Mouse (Mus musculus): ENCODE data around the gene Pard6b. TPM values are rescaled to one million over a fixed set of nuclear protein-coding genes. Genes with fewer than 3 reads are reported as not detected.

Gene Pard6b
- polyA plus RNA-seq, 1 experiment from 2014 or later: 2.9 TPM

DNA sequence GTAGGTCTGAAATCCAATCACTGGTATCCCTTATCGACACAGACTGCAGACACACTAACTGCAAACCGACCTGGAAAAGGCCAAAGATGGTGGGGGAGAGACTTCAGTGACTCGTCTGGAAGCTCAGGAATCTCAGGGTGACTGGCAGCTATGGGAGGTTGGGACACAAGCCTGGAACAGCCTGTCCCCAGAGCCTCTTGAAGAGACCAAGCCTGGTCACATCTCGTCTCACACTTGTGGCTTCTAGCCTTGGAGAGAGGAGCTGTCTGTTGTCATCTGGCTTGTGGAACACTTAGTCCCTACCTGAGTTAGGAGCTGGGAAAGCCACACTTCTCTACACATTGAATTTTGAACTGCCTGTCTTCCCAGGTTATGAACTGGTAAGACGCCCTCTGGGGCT, 10.4 kb upstream of the Pard6b start:
- 55% methylated on average over 5 of the region's 5 CpGs for WGBS
- no peaks in the 10 kb centered on the region for H3K9me3 ChIP-seq (ENCODE audit: control insufficient read depth, low read length)
- no peak overlapping the region for H3K27ac ChIP-seq (replicated peaks; ENCODE audit: low read depth, low read length)
- no peak overlapping the region for H3K4me3 ChIP-seq (ENCODE audit: low read depth, low read length)
- peaks cover 18% of the 10 kb centered on the region for H3K4me1 ChIP-seq (ENCODE audit: control insufficient read depth, insufficient read depth, low read length)
- ATAC-seq (ENCODE audit: low read depth) (no peak), DNase-seq (ENCODE audit: low spot score) (no peak)
- H3K27me3 ChIP-seq (replicated peaks; ENCODE audit: control insufficient read depth, insufficient read depth, low read length): no peaks in the 10 kb centered on the region
- no peak overlapping the region for H3K4me2 ChIP-seq (ENCODE audit: low read depth, low read length)
- no peaks in the 10 kb centered on the region for H3K36me3 ChIP-seq (ENCODE audit: control insufficient read depth, insufficient read depth, low read length)
- no peak overlapping the region for H3K9ac ChIP-seq (ENCODE audit: low read depth, low read length)

DNA sequence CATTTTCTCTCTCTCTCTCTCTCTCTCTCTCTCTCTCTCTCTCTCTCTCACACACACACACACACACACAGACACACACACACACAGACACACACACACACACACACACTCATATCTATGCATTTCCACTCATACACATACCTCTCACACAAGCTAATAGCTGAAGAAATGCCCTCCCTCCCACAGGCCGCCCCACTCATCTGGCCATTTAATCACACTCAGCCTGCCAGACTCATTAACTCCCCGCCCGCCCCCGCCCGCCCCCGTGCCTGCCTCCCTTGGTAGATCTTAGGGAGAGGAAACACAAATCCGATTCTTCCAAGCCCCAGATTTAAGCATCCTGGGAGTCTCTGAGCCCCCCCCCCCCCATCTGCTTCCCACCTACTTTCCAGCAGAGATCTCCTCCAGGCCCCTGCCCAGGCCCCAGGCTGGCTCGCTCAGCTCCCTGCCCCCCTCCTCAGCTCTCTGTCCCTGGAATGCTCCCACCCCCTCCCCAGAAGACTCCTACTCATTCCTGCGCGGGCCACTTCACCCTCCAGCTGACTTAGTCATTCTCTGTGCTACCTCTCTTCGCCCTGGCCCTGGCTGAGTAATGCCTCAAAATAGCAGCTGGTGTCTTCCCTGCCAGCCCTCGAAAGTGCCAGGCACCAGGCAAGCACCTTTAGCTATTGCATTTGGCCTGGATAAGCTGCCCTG, 8.2 kb upstream of the Pard6b start:
- no peak overlapping the region for H3K4me3 ChIP-seq (ENCODE audit: low read depth, low read length)
- peak; percentile 76 for ATAC-seq (ENCODE audit: low read depth)
- peak overlapping the region; percentile 18; the same call in 1 of the 2 replicates for H3K4me2 ChIP-seq (ENCODE audit: low read depth, low read length)
- H3K36me3 ChIP-seq (ENCODE audit: control insufficient read depth, insufficient read depth, low read length): no peaks in the 10 kb centered on the region
- H3K4me1 ChIP-seq (ENCODE audit: control insufficient read depth, insufficient read depth, low read length): peaks cover 15% of the 10 kb centered on the region
- no peak overlapping the region for H3K9ac ChIP-seq (ENCODE audit: low read depth, low read length)
- DNase-seq (ENCODE audit: low spot score): peak; percentile 65
- peak overlapping the region; percentile 44 for H3K27ac ChIP-seq (replicated peaks; ENCODE audit: low read depth, low read length)
- no peaks in the 10 kb centered on the region for H3K27me3 ChIP-seq (replicated peaks; ENCODE audit: control insufficient read depth, insufficient read depth, low read length)
- 6% methylated on average over 12 of the region's 12 CpGs for WGBS
- H3K9me3 ChIP-seq (ENCODE audit: control insufficient read depth, low read length): no peaks in the 10 kb centered on the region

DNA sequence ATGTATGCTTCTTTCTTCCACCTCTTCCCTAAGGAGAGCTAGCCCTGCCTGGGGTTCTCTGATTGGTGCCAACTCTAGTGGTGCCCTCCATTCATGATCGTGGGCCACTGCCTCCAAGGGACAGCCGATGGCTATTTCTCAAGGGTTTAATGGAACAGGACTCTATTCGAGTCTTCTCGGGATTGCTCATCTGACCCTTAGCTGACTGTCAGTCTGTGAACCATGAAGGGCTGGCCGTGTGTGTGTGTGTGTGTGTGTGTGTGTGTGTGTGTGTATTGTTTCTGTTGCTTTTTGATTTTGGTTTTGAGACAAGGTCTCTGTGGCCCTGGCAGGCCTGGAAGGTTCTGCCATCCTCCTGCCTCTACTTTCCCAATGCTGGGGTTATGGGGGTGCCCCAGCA, 7.1 kb upstream of the Pard6b start:
- WGBS: 76% methylated on average over 5 of the region's 5 CpGs
- DNase-seq (ENCODE audit: low spot score): no peak
- H3K27ac ChIP-seq (replicated peaks; ENCODE audit: low read depth, low read length): no peak overlapping the region

DNA sequence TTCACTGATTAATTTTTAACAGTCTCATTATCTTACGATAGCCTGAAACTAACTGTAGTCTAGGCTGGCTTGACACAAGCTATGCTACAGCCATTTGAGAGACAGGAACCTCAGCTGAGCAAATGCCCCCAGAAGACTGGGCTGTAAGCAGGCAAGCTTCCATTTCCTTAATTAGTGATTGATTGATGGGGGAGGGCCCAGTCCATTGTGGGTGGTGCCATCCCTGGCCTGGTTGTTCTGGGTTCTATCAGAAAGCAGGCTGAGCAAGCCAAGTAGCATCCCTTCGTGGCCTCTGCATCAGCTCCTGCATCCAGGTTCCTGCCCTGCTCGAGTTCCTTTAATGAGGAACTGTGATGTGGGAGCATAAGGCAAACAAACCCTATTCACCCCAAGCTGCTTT, 6.3 kb upstream of the Pard6b start:
- peaks cover 15% of the 10 kb centered on the region for H3K4me1 ChIP-seq (ENCODE audit: control insufficient read depth, insufficient read depth, low read length)
- WGBS: 56% methylated on average over 3 of the region's 3 CpGs
- H3K4me3 ChIP-seq (ENCODE audit: low read depth, low read length): no peak overlapping the region

More for the DNA sequence above, 7.1 kb upstream of the Pard6b start:
- no peaks in the 10 kb centered on the region for H3K27me3 ChIP-seq (replicated peaks; ENCODE audit: control insufficient read depth, insufficient read depth, low read length)
- H3K4me3 ChIP-seq (ENCODE audit: low read depth, low read length): no peak overlapping the region
- no peak overlapping the region for H3K4me2 ChIP-seq (ENCODE audit: low read depth, low read length)
- H3K9me3 ChIP-seq (ENCODE audit: control insufficient read depth, low read length): no peaks in the 10 kb centered on the region
- ATAC-seq (ENCODE audit: low read depth): no peak
- no peak overlapping the region for H3K9ac ChIP-seq (ENCODE audit: low read depth, low read length)
- peaks cover 15% of the 10 kb centered on the region for H3K4me1 ChIP-seq (ENCODE audit: control insufficient read depth, insufficient read depth, low read length)
- no peaks in the 10 kb centered on the region for H3K36me3 ChIP-seq (ENCODE audit: control insufficient read depth, insufficient read depth, low read length)

DNA sequence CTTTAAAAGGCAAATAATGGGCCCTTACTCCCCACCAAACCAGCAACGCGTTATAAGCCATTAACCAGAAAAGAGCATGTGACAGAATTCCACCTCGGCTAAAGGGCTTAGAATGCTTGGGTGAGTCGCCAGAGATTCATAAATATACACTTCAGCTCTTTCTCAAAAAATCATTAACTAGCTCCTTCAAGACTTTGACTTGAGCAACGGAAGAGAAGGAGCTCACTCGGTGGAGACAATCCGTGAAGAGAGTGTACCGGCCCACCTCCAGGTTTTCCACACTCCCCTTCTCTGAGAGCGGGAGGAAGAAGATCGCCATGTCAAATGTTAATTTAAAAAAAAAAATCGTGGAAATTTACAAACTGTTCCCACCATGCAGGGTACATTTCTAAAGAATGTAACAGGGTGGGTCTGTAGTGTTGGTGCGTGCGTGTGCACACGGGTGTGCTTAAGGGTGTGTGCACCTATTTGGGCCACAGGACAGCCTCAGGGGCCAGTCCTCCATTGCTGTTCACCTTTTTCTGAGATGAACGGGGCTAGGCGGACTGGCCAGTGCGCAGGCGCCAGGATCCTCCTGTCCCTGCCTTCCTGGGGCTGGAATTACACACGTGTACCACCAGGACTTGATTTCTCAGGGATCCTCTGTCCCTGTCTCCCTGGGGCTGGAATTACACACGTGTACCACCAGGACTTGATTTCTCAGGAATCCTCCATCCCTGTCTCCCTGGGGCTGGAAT, 3.8 kb upstream of the Pard6b start:
- Histone ChIP-seq H3K4me1 (ENCODE audit: control insufficient read depth, insufficient read depth, low read length) (peaks cover 19% of the 10 kb centered on the region), H3K27ac (replicated peaks; ENCODE audit: low read depth, low read length) (no peak overlapping the region), H3K9ac (ENCODE audit: low read depth, low read length) (no peak overlapping the region), H3K9me3 (ENCODE audit: control insufficient read depth, low read length) (no peaks in the 10 kb centered on the region), H3K4me3 (ENCODE audit: low read depth, low read length) (no peak overlapping the region), H3K27me3 (replicated peaks; ENCODE audit: control insufficient read depth, insufficient read depth, low read length) (peaks cover 10% of the 10 kb centered on the region), H3K36me3 (ENCODE audit: control insufficient read depth, insufficient read depth, low read length) (no peaks in the 10 kb centered on the region), H3K4me2 (ENCODE audit: low read depth, low read length) (no peak overlapping the region)
- WGBS: 73% methylated on average over 20 of the region's 20 CpGs
- DNase-seq (ENCODE audit: low spot score): no peak
- no peak for ATAC-seq (ENCODE audit: low read depth)

More for the DNA sequence above, 6.3 kb upstream of the Pard6b start:
- H3K27ac ChIP-seq (replicated peaks; ENCODE audit: low read depth, low read length): no peak overlapping the region
- DNase-seq (ENCODE audit: low spot score): no peak
- no peaks in the 10 kb centered on the region for H3K36me3 ChIP-seq (ENCODE audit: control insufficient read depth, insufficient read depth, low read length)
- no peak overlapping the region for H3K4me2 ChIP-seq (ENCODE audit: low read depth, low read length)
- no peaks in the 10 kb centered on the region for H3K27me3 ChIP-seq (replicated peaks; ENCODE audit: control insufficient read depth, insufficient read depth, low read length)
- H3K9ac ChIP-seq (ENCODE audit: low read depth, low read length): no peak overlapping the region
- ATAC-seq (ENCODE audit: low read depth): no peak
- H3K9me3 ChIP-seq (ENCODE audit: control insufficient read depth, low read length): no peaks in the 10 kb centered on the region

DNA sequence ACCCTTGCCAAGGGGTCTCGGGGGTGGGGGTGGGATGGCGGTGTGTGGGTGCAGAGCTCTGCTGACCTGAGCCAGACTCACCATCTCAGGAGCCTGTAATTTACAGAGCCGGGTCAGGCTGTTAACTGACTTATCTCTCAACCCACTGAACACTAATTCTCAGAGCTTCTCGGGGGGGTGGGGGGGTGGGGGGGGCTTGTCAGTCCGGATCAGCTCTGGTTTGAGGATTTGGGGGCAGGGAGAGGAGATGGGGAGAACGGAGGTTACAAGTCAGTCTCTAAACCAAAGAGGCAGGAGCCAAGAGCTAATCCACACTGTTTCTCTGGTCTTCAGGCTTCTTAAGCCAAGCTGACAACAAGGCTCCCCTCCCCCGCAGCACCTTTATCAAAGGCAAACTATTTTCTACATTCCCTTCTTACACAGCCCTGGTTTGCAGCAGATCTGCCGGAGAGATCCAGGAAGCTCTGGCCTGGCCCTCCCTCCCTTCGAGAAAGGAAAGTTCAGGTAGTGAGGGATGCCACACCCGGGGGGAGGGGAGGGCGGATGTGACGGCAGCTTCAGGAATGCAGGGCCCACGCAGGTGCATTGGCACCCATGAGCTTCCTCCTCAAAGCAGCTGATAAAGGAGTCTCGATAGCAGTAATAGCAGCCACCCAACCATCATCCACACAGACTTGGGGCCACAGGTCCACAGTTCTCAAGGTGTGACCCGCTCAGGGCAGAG, 2.5 kb upstream of the Pard6b start:
- WGBS: 42% methylated on average over 15 of the region's 15 CpGs
- DNase-seq (ENCODE audit: low spot score): peak; percentile 46
- no peak overlapping the region; the same call in 1 of the 2 replicates for H3K27ac ChIP-seq (replicated peaks; ENCODE audit: low read depth, low read length)
- no peaks in the 10 kb centered on the region for H3K9me3 ChIP-seq (ENCODE audit: control insufficient read depth, low read length)
- no peaks in the 10 kb centered on the region for H3K36me3 ChIP-seq (ENCODE audit: control insufficient read depth, insufficient read depth, low read length)
- H3K4me1 ChIP-seq (ENCODE audit: control insufficient read depth, insufficient read depth, low read length): peaks cover 7% of the 10 kb centered on the region
- no peak for ATAC-seq (ENCODE audit: low read depth)
- H3K4me3 ChIP-seq (ENCODE audit: low read depth, low read length): no peak overlapping the region
- H3K4me2 ChIP-seq (ENCODE audit: low read depth, low read length): no peak overlapping the region
- peaks cover 22% of the 10 kb centered on the region for H3K27me3 ChIP-seq (replicated peaks; ENCODE audit: control insufficient read depth, insufficient read depth, low read length)
- H3K9ac ChIP-seq (ENCODE audit: low read depth, low read length): no peak overlapping the region

DNA sequence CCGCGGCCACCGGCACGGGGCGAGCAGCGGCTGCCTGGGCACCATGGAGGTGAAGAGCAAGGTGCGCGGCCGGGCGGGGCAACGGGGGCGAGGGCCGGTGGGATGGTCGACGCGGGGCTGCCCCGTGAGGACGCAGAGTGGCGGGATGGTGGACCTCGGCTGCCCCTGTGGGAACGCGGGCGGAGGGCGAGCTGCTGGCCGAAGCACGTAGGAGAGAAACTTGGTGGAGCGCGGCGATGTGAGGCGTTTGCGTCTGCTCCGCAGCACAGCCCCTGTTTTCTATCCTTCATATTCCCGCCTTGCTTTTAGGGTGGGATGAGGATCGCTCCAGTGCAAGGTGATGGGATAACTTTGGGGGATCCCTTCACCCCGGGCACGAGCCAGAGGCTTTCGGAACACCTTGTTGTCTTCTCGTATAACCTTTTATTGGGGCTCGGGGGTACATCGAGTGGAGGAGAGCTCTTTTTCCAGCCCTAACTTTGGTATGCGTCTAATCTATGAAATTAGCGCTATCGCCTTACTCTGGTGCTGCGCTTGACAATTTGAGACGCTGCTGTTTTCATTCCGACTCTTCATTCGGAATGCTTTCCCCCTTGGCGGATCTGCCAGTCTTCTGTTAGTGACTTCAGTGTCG, 612 bp downstream of the Pard6b start:
- H3K36me3 ChIP-seq (ENCODE audit: control insufficient read depth, insufficient read depth, low read length): no peaks in the 10 kb centered on the region
- no peak for ATAC-seq (ENCODE audit: low read depth)
- H3K27ac ChIP-seq (replicated peaks; ENCODE audit: low read depth, low read length): peak overlapping the region; percentile 48
- peak overlapping the region; percentile 99 for H3K4me2 ChIP-seq (ENCODE audit: low read depth, low read length)
- peaks cover 25% of the 10 kb centered on the region for H3K27me3 ChIP-seq (replicated peaks; ENCODE audit: control insufficient read depth, insufficient read depth, low read length)
- peak overlapping the region; percentile 68 for H3K9ac ChIP-seq (ENCODE audit: low read depth, low read length)
- peak overlapping the region; percentile 77 for H3K4me3 ChIP-seq (ENCODE audit: low read depth, low read length)
- no peaks in the 10 kb centered on the region for H3K9me3 ChIP-seq (ENCODE audit: control insufficient read depth, low read length)
- DNase-seq (ENCODE audit: low spot score): no peak
- peaks cover 5% of the 10 kb centered on the region for H3K4me1 ChIP-seq (ENCODE audit: control insufficient read depth, insufficient read depth, low read length)
- under 1% methylated on average over 33 of the region's 49 CpGs for WGBS

DNA sequence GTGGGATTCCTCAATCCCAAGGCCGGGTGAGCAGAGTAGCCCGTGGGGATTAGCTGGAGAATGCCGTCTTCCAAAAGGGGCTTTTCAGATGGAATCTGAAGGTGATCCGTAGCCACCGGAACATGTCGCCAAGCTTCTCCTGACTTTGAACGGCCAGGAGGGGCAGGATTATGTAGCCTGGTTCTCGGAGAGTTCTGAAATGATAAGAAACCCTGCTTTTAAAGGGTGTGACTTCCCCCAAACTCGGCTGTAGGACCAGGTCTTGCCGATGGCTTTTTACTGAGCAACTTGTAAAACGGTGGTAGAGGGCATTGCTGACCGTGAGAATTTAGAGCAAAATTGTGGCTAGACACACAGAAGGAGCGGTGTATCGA, 1.1 kb downstream of the Pard6b start:
- 5% methylated on average over 14 of the region's 14 CpGs for WGBS
- ATAC-seq (ENCODE audit: low read depth): no peak

More for the DNA sequence above, 1.1 kb downstream of the Pard6b start:
- Histone ChIP-seq H3K27ac (replicated peaks; ENCODE audit: low read depth, low read length) (no peak overlapping the region), H3K4me1 (ENCODE audit: control insufficient read depth, insufficient read depth, low read length) (peaks cover 5% of the 10 kb centered on the region), H3K36me3 (ENCODE audit: control insufficient read depth, insufficient read depth, low read length) (no peaks in the 10 kb centered on the region), H3K9me3 (ENCODE audit: control insufficient read depth, low read length) (no peaks in the 10 kb centered on the region), H3K4me3 (ENCODE audit: low read depth, low read length) (peak overlapping the region; percentile 77), H3K27me3 (replicated peaks; ENCODE audit: control insufficient read depth, insufficient read depth, low read length) (peaks cover 25% of the 10 kb centered on the region), H3K4me2 (ENCODE audit: low read depth, low read length) (peak overlapping the region; percentile 99), H3K9ac (ENCODE audit: low read depth, low read length) (peak overlapping the region; percentile 68)
- no peak for DNase-seq (ENCODE audit: low spot score)

Measured in embryonic facial prominence, embryonic 14.5 days (tissue).